ENCODE assay signal across 31 mouse cellular contexts in genomic region chr1:127221998-127222736, GRCm38 (mm10). TPM values are rescaled to one million over a fixed set of nuclear protein-coding genes. Genes with fewer than 3 reads are reported as not detected.
DNase-seq lines count a peak whose midpoint lies in the region; ATAC-seq and TF ChIP-seq lines count a peak whose summit lies in the region.
"Had no signal": no experiment of that assay in that cellular context is flagged by ENCODE, and none has a peak within 500 bp of the region (broad histone marks: within the 10 kb centered on the region; RNA-seq: fewer than 3 reads in every experiment).

No protein-coding gene starts in this region.

- H3K4me1 ChIP-seq in bone marrow macrophage, adult 2 months (ENCODE audit: control insufficient read depth, insufficient read depth, low read length): peaks cover 74% of the 10 kb centered on the region
- no peaks in the 10 kb centered on the region for H3K4me1 ChIP-seq in midbrain, embryonic 11.5 days (ENCODE audit: control insufficient read depth, insufficient read depth, low read length)
- H3K4me1 ChIP-seq in midbrain, embryonic 13.5 days (replicated peaks): 0 out of 2 replicates have a peak, but pooled peaks cover 5% of the 10 kb centered on the region
- H3K4me1 ChIP-seq: forebrain, embryonic 15.5 days had no signal

- 92% methylated on average over 8 of the region's 8 CpGs for WGBS in midbrain, embryonic 11.5 days
- WGBS in midbrain, embryonic 13.5 days: 93% methylated on average over 8 of the region's 8 CpGs

- H3K4me2 ChIP-seq in midbrain, embryonic 11.5 days: no peak overlapping the region
- H3K4me2 ChIP-seq in midbrain, embryonic 13.5 days (replicated peaks): no peak overlapping the region
- H3K4me2 ChIP-seq: embryonic facial prominence, embryonic 12.5 days; forebrain, embryonic 15.5 days; heart, embryonic 11.5 days; hindbrain, embryonic 13.5 days; limb, embryonic 12.5 days; liver, embryonic 11.5 days had no signal

- peak; percentile 38 for DNase-seq in kidney, adult 9 months
- no peak for DNase-seq in kidney, postnatal 14 days
- DNase-seq in lung, postnatal 25 days (ENCODE audit: low spot score): peak; percentile 66
- DNase-seq in midbrain, embryonic 11.5 days (ENCODE audit: low spot score, missing footprints): no peak
- DNase-seq: adrenal gland, postnatal 14 days; cerebellum, adult 8-10 months; cerebellum, postnatal 25 days; embryo, embryonic 11 days; gastrocnemius, postnatal 25 days; heart, adult 18-20 months; heart, postnatal 36 days; kidney, postnatal 25 days; liver, postnatal 0 days; midbrain, embryonic 14.5 days; thymus, adult 18-20 months; thymus, postnatal 25 days had no signal

- no peak for TF ChIP-seq POLR2A in bone marrow macrophage, adult 2 months (IDR thresholded peaks at IDR 0.05; ENCODE audit: borderline replicate concordance, low read depth, low read length)

- no peak for TF ChIP-seq CTCF in bone marrow macrophage, adult 2 months (IDR thresholded peaks at IDR 0.05; ENCODE audit: low read depth, low read length)

- peak overlapping the region; percentile 51 for H3K27ac ChIP-seq in bone marrow macrophage, adult 2 months (ENCODE audit: insufficient read depth, low read depth, low read length)
- H3K27ac ChIP-seq in midbrain, embryonic 11.5 days (ENCODE audit: low read depth, low read length): no peak overlapping the region
- H3K27ac ChIP-seq in midbrain, embryonic 13.5 days: no peak overlapping the region
- H3K27ac ChIP-seq: embryonic facial prominence, embryonic 12.5 days; forebrain, embryonic 10.5 days; forebrain, embryonic 15.5 days; hindbrain, embryonic 13.5 days; layer of hippocampus, adult 2 months; left cerebral cortex, adult 2 months; limb, embryonic 12.5 days; stomach, postnatal 0 days had no signal

- H3K4me3 ChIP-seq in bone marrow macrophage, adult 2 months (ENCODE audit: insufficient read depth, low read length): no peak overlapping the region
- no peak overlapping the region for H3K4me3 ChIP-seq in midbrain, embryonic 11.5 days (ENCODE audit: low read depth, low read length)
- no peak overlapping the region for H3K4me3 ChIP-seq in midbrain, embryonic 13.5 days (replicated peaks)
- H3K4me3 ChIP-seq: embryonic facial prominence, embryonic 12.5 days; forebrain, embryonic 10.5 days; forebrain, embryonic 15.5 days; hindbrain, embryonic 13.5 days; layer of hippocampus, adult 2 months; left cerebral cortex, adult 2 months; limb, embryonic 12.5 days; megakaryocyte, embryonic 14.5 days had no signal

- H3K9me3 ChIP-seq in midbrain, embryonic 11.5 days (ENCODE audit: control insufficient read depth, low read length): no peaks in the 10 kb centered on the region
- H3K9me3 ChIP-seq in midbrain, embryonic 13.5 days: no peaks in the 10 kb centered on the region
- H3K9me3 ChIP-seq: embryonic facial prominence, embryonic 12.5 days; forebrain, embryonic 15.5 days; hindbrain, embryonic 13.5 days; limb, embryonic 12.5 days had no signal

- H3K9ac ChIP-seq in midbrain, embryonic 11.5 days (ENCODE audit: low read length): no peak overlapping the region
- no peak overlapping the region for H3K9ac ChIP-seq in midbrain, embryonic 13.5 days (replicated peaks)
- H3K9ac ChIP-seq: embryonic facial prominence, embryonic 12.5 days; forebrain, embryonic 15.5 days; hindbrain, embryonic 13.5 days; limb, embryonic 12.5 days; liver, postnatal 0 days had no signal

- ATAC-seq in megakaryocyte progenitor cell, adult 5-6 weeks (replicated peaks; ENCODE audit: poor library complexity): peak; percentile 44
- no peak for ATAC-seq in midbrain, embryonic 11.5 days (ENCODE audit: low FRiP score)
- ATAC-seq in midbrain, embryonic 13.5 days: no peak
- ATAC-seq: forebrain, embryonic 15.5 days; intestine, embryonic 16.5 days; liver, postnatal 0 days had no signal

- no peaks in the 10 kb centered on the region for H3K27me3 ChIP-seq in midbrain, embryonic 11.5 days (ENCODE audit: control insufficient read depth, insufficient read depth, low read length)
- no peaks in the 10 kb centered on the region for H3K27me3 ChIP-seq in midbrain, embryonic 13.5 days
- H3K27me3 ChIP-seq: embryonic facial prominence, embryonic 12.5 days; forebrain, embryonic 15.5 days; hindbrain, embryonic 13.5 days; limb, embryonic 12.5 days; megakaryocyte, embryonic 14.5 days had no signal

- no peaks in the 10 kb centered on the region for H3K36me3 ChIP-seq in midbrain, embryonic 11.5 days (ENCODE audit: control insufficient read depth, insufficient read depth, low read length)
- H3K36me3 ChIP-seq in midbrain, embryonic 13.5 days: no peaks in the 10 kb centered on the region
- H3K36me3 ChIP-seq: embryonic facial prominence, embryonic 12.5 days; forebrain, embryonic 15.5 days; hindbrain, embryonic 13.5 days; limb, embryonic 12.5 days had no signal

RNA-seq across cellular contexts. Expression of gene Mgat5, which starts 17.4 kb away (rescaled TPM):
- polyA plus RNA-seq in bone marrow macrophage, adult 2 months (2012; ENCODE audit: insufficient read depth, insufficient read length, missing spikeins): 20.4 and 22.7 TPM in 2 replicates
- total RNA-seq in megakaryocyte progenitor cell, adult 5-6 weeks (2015): 77.7 and 81.8 TPM in 2 replicates
- 71.4 and 83.3 TPM in 2 replicates for total RNA-seq in megakaryocyte progenitor cell, adult 5-6 weeks (2017)
- polyA plus RNA-seq in midbrain, embryonic 11.5 days (2014; fragmentation: Nextera tagmentation; extraction: Ambion mirVana): 6.9 and 7.9 TPM in 2 replicates
- polyA plus RNA-seq in midbrain, embryonic 13.5 days (2015; fragmentation: Nextera tagmentation; extraction: Ambion mirVana): 12.4 and 13.8 TPM in 2 replicates

Comparison
In these comparisons a context has a peak if more than half of its experiments do, and no peak if none do; other contexts are left out.
1. DNase-seq: peak in kidney, adult 9 months (single experiment) and lung, postnatal 25 days (single experiment); none in kidney, postnatal 14 days (single experiment) and midbrain, embryonic 11.5 days (single experiment).